Mouse (Mus musculus) E14TG2a.4 (cell line): ENCODE data around the gene F13b.

Experiments
- CTCF ChIP-seq: conservative IDR thresholded peaks from 2 replicates; pipeline ENCODE4 v1.5.1; 2014; ENCODE audit warnings: low read length
- NANOG ChIP-seq: IDR thresholded peaks from 2 replicates; pipeline ENCODE4 v1.6.1; 2014; ENCODE audit warnings: borderline replicate concordance, low read length, mixed read lengths
- POU5F1 ChIP-seq: IDR thresholded peaks from 2 replicates; pipeline ENCODE4 v1.6.1; 2014; ENCODE audit warnings: low read length, borderline replicate concordance

- no peak for TF ChIP-seq CTCF
- peak; percentile 68; the same call in 1 of the 2 replicates for TF ChIP-seq POU5F1
- TF ChIP-seq NANOG: peak; percentile 90
Observed at GRCm38 (mm10) chr1:139494630-139495029, 6.9 kb upstream of the F13b start.
